ENCODE assay signal across 10 mouse cellular contexts in the genomic region with DNA sequence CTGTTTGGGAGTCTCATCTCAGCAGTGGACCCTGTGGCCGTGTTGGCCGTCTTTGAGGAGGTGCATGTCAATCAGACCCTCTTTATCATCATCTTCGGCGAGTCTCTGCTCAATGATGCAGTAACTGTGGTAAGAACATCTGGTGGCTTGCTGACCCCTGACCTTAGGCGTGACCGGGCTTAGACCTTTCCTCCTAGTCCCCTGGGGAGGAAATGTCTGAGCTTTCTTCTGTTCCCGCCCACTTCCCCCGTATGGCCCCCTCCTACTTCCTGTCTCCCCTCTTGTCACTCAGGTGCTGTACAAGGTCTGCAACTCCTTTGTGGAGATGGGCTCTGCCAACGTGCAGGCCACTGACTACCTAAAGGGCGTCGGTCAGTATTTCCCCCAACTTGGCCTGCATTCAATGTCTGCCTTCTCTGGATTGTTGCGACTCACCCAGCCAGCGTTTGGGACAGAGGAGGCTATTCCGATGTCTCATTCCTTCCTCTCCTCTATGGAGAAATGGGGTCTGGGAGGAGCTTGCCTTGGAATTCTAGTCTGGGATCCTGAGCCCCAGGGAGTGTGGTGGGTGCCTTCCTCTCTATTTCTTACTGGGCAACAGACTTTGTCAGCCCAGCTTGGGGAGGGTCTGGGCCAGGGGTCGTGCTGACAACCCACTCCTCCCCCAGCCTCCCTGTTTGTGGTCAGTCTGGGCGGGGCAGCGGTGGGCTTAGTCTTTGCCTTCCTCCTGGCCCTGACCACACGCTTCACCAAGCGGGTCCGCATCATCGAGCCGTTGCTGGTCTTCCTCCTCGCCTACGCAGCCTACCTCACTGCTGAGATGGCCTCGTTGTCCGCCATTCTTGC. TPM values are rescaled to one million over a fixed set of nuclear protein-coding genes. Genes with fewer than 3 reads are reported as not detected.
A peak's percentile ranks its signal among the peaks of the same experiment; 100 is the strongest.
DNase-seq lines count a peak whose midpoint lies in the region; ATAC-seq lines count a peak whose summit lies in the region.
"Had no signal": no experiment of that assay in that cellular context is flagged by ENCODE, and none has a peak within 500 bp of the region (broad histone marks: within the 10 kb centered on the region; RNA-seq: fewer than 3 reads in every experiment).

No protein-coding gene starts in this region.

- H3K27me3 ChIP-seq in embryonic facial prominence, embryonic 10.5 days (replicated peaks; ENCODE audit: low read depth, poor library complexity, severe bottlenecking) = 0 out of 2 replicates have a peak, but pooled peaks cover 7% of the 10 kb centered on the region
- no peaks in the 10 kb centered on the region for H3K27me3 ChIP-seq in midbrain, embryonic 16.5 days (ENCODE audit: control insufficient read depth, insufficient read depth, low read depth, low read length)

- H3K4me3 ChIP-seq in embryonic facial prominence, embryonic 10.5 days = peak overlapping the region; percentile 25; the same call in 1 of the 2 replicates
- no peak overlapping the region for H3K4me3 ChIP-seq in midbrain, embryonic 16.5 days (ENCODE audit: low read depth, low read length)

- WGBS in embryonic facial prominence, embryonic 10.5 days = 57% methylated on average over 26 of the region's 26 CpGs
- 66% methylated on average over 26 of the region's 26 CpGs for WGBS in midbrain, embryonic 16.5 days

- H3K4me2 ChIP-seq in midbrain, embryonic 16.5 days (ENCODE audit: low read length) = no peak overlapping the region

- H3K4me1 ChIP-seq in embryonic facial prominence, embryonic 10.5 days = peaks cover 46% of the 10 kb centered on the region
- peaks cover 6% of the 10 kb centered on the region; the same call in 1 of the 2 replicates for H3K4me1 ChIP-seq in midbrain, embryonic 16.5 days (ENCODE audit: control insufficient read depth, insufficient read depth, low read length)

- peaks cover 50% of the 10 kb centered on the region for H3K36me3 ChIP-seq in embryonic facial prominence, embryonic 10.5 days (replicated peaks)
- H3K36me3 ChIP-seq in midbrain, embryonic 16.5 days (ENCODE audit: control insufficient read depth, insufficient read depth, low read length) = peaks cover 11% of the 10 kb centered on the region; the same call in 1 of the 2 replicates
- H3K36me3 ChIP-seq: G1E had no signal

- H3K9me3 ChIP-seq in embryonic facial prominence, embryonic 10.5 days = no peaks in the 10 kb centered on the region
- no peaks in the 10 kb centered on the region for H3K9me3 ChIP-seq in midbrain, embryonic 16.5 days (replicated peaks; ENCODE audit: control insufficient read depth, low read length, poor library complexity, severe bottlenecking)
- H3K9me3 ChIP-seq: G1E had no signal

- peak; percentile 53 for DNase-seq in gastrocnemius, adult 18-20 months (ENCODE audit: low spot score)
- no peak for DNase-seq in gastrocnemius, postnatal 4 days (ENCODE audit: low spot score in 2 of 2)
- DNase-seq in 416B (ENCODE audit: low read depth) = peak; percentile 43
- DNase-seq in embryonic facial prominence, embryonic 10.5 days (ENCODE audit: low spot score) = peak; percentile 63
- peak; percentile 53 to 70 for DNase-seq in kidney, postnatal 4 days
- DNase-seq in urinary bladder, postnatal 10 days (ENCODE audit: low spot score) = no peak
- DNase-seq in layer of hippocampus, postnatal 36 days = no peak
- DNase-seq: layer of hippocampus, adult 9-11 months had no signal

- ATAC-seq in midbrain, embryonic 16.5 days = no peak

- no peak overlapping the region for H3K9ac ChIP-seq in midbrain, embryonic 16.5 days (ENCODE audit: low read depth, low read length)

- peak overlapping the region; percentile 51 for H3K27ac ChIP-seq in embryonic facial prominence, embryonic 10.5 days (replicated peaks)
- H3K27ac ChIP-seq in midbrain, embryonic 16.5 days (ENCODE audit: low read length) = no peak overlapping the region

RNA-seq across cellular contexts. Expression of gene Slc9a5, which starts 6.8 kb away (rescaled TPM):
- under 1 TPM; 0.25 to 0.50 TPM for total RNA-seq in gastrocnemius, adult 18-20 months (2021)
- 1 to 10 TPM; 4.0 to 4.2 TPM for total RNA-seq in gastrocnemius, postnatal 4 days (2021)
- polyA plus RNA-seq in embryonic facial prominence, embryonic 10.5 days (2016; fragmentation: Nextera tagmentation; extraction: Ambion mirVana) = 5.5 and 5.7 TPM in 2 replicates
- total RNA-seq in layer of hippocampus, postnatal 36 days (2021) = 10 to 100 TPM; 12.2 to 13.7 TPM
- 13.3 and 15.1 TPM in 2 replicates for polyA plus RNA-seq in midbrain, embryonic 16.5 days (2015; fragmentation: Nextera tagmentation; extraction: Ambion mirVana)

RNA-seq across cellular contexts. Expression of gene Fhod1, which starts 7.6 kb away (rescaled TPM):
- total RNA-seq in gastrocnemius, adult 18-20 months (2021) = 10 to 100 TPM; 19.7 to 26.1 TPM
- 10 to 100 TPM; 12.4 to 14.2 TPM for total RNA-seq in gastrocnemius, postnatal 4 days (2021)
- polyA plus RNA-seq in embryonic facial prominence, embryonic 10.5 days (2016; fragmentation: Nextera tagmentation; extraction: Ambion mirVana) = 2.9 and 3.3 TPM in 2 replicates
- total RNA-seq in layer of hippocampus, postnatal 36 days (2021) = 1 to 10 TPM; 1.8 to 1.9 TPM
- 0.49 and 1.0 TPM in 2 replicates for polyA plus RNA-seq in midbrain, embryonic 16.5 days (2015; fragmentation: Nextera tagmentation; extraction: Ambion mirVana)

RNA-seq across cellular contexts. Expression of gene Plekhg4, which starts 17.7 kb away (rescaled TPM):
- under 1 TPM in 1 of 2 experiments, not detected in 1; 0.09 TPM for total RNA-seq in gastrocnemius, adult 18-20 months (2021)
- under 1 TPM; 0.17 to 0.26 TPM for total RNA-seq in gastrocnemius, postnatal 4 days (2021)
- polyA plus RNA-seq in embryonic facial prominence, embryonic 10.5 days (2016; fragmentation: Nextera tagmentation; extraction: Ambion mirVana) = 0.34 and 0.83 TPM in 2 replicates
- 1 to 10 TPM; 1.2 to 2.1 TPM for total RNA-seq in layer of hippocampus, postnatal 36 days (2021)
- polyA plus RNA-seq in midbrain, embryonic 16.5 days (2015; fragmentation: Nextera tagmentation; extraction: Ambion mirVana) = 2.4 and 2.7 TPM in 2 replicates

RNA-seq across cellular contexts. Expression of gene Tmem208, which starts 29.2 kb away (rescaled TPM):
- total RNA-seq in gastrocnemius, adult 18-20 months (2021) = 10 to 100 TPM; 21.1 to 22.6 TPM
- total RNA-seq in gastrocnemius, postnatal 4 days (2021) = 10 to 100 TPM; 28.7 to 29.5 TPM
- polyA plus RNA-seq in embryonic facial prominence, embryonic 10.5 days (2016; fragmentation: Nextera tagmentation; extraction: Ambion mirVana) = 93.0 and 99.4 TPM in 2 replicates
- 10 to 100 TPM; 44.1 to 47.9 TPM for total RNA-seq in layer of hippocampus, postnatal 36 days (2021)
- 118 and 143 TPM in 2 replicates for polyA plus RNA-seq in midbrain, embryonic 16.5 days (2015; fragmentation: Nextera tagmentation; extraction: Ambion mirVana)

RNA-seq across cellular contexts. Expression of gene Lrrc29, which starts 29.3 kb away (rescaled TPM):
- 1 to 10 TPM in 1 of 2 experiments, under 1 TPM in 1; 0.89 to 1.4 TPM for total RNA-seq in gastrocnemius, adult 18-20 months (2021)
- total RNA-seq in gastrocnemius, postnatal 4 days (2021) = 1 to 10 TPM; 3.6 to 4.1 TPM
- 1.3 TPM in 2 replicates for polyA plus RNA-seq in embryonic facial prominence, embryonic 10.5 days (2016; fragmentation: Nextera tagmentation; extraction: Ambion mirVana)
- total RNA-seq in layer of hippocampus, postnatal 36 days (2021) = 1 to 10 TPM; 5.9 to 7.8 TPM
- polyA plus RNA-seq in midbrain, embryonic 16.5 days (2015; fragmentation: Nextera tagmentation; extraction: Ambion mirVana) = 0.83 and 0.88 TPM in 2 replicates

Comparison
In these comparisons a context has a peak if more than half of its experiments do, and no peak if none do; other contexts are left out.
1. DNase-seq: peak in gastrocnemius, adult 18-20 months (single experiment), 416B (single experiment), embryonic facial prominence, embryonic 10.5 days (single experiment) and kidney, postnatal 4 days (2 of 2); none in gastrocnemius, postnatal 4 days (0 of 2), urinary bladder, postnatal 10 days (single experiment) and layer of hippocampus, postnatal 36 days (0 of 2).
2. RNA of gene Fhod1, which starts 7.6 kb away (total RNA-seq): 19.7 to 26.1 TPM in gastrocnemius, adult 18-20 months and 12.4 to 14.2 TPM in gastrocnemius, postnatal 4 days; 1.8 to 1.9 TPM in layer of hippocampus, postnatal 36 days; every median in the first group is over 4 times any median in the second.